Mouse (Mus musculus) mouse embryonic stem cell (cell line): Measurements from ENCODE around the gene Gm8797.
"Not testable (repeated sequence)": the region's sequence is repeated elsewhere in the genome, so short reads cannot be mapped to it uniquely, and the experiment has no call there.

Experiments
- in situ Hi-C, 2 experiments: fragments of 300-500 bp; cut with MboI; formaldehyde crosslinking; loops; 1 replicate in 1 of 2; 3 replicates in 1 of 2; pipeline ENCODE4 v1.14.3; 2019 to 2020; ENCODE audit warnings: low sequenced_read_pairs in 2 of 2, low pct_unique_long_range_greater_than_20kb in 1 of 2, mixed read lengths in 1 of 2; ENCODE audit not compliant: unreplicated experiment in 1 of 2

Gm8797 gene

DNA sequence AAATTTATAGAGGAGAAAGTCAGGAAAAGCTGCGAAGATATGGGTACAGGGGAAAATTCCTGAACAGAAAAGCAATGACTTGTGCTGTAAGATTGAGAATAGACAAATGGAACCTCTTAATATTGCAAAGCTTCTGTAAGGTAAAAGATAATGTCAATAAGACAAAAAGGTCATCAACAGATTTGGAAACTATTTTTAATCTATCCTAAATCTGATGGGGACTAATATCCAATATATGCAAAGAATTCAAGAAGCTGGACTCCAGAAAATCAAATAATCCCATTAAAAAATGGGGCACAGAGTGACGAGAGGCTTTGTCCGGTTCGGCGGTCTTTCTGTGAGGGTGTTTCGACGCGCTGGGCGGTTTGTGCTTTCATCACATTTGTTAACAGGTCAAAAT, at the start of gene Gm8797:
Gene Gm8797 (plus strand): TSS at position 301 of the 400 bp plus-strand sequence.
- in situ Hi-C loops = not testable (repeated sequence)

DNA sequence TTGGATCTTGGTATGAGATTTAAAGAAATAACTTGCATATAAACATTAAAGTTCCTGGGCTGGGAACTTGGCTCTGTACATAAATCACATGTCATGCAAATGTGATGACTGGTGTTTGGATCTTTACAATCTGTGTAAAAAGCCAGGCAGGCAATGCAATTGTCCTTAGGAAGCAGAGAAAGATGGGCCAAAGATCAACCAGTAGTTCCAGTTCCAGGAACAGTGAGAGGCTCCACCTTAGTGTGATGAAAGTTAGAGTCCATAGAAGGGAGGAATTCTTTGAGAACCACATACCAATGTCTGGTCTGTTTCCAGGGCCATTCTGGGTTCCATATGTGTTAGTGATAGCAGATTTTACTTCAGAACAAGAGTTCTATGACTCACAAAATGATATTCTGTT, 36.1 kb upstream of the Gm8797 start:
- in situ Hi-C loops = no loop called here

DNA sequence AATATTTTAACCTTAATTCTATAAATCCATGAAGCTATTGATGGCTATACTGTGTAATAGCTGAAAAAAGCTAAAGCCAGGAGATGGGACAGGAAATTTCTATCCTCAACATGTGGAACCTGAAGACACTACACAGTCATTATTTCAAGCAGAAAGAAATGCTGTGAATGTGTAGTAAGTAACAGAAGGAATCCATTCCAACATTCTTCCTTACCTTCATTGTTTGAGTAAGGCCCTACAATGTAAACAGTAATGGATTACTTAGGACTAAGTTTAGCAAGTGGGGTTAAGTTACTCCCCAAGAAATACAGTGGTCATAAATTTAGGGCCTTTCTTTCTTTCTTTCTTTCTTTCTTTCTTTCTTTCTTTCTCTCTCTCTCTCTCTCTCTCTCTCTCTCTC, 17.7 kb upstream of the Gm8797 start:
- in situ Hi-C loops = no loop called here

DNA sequence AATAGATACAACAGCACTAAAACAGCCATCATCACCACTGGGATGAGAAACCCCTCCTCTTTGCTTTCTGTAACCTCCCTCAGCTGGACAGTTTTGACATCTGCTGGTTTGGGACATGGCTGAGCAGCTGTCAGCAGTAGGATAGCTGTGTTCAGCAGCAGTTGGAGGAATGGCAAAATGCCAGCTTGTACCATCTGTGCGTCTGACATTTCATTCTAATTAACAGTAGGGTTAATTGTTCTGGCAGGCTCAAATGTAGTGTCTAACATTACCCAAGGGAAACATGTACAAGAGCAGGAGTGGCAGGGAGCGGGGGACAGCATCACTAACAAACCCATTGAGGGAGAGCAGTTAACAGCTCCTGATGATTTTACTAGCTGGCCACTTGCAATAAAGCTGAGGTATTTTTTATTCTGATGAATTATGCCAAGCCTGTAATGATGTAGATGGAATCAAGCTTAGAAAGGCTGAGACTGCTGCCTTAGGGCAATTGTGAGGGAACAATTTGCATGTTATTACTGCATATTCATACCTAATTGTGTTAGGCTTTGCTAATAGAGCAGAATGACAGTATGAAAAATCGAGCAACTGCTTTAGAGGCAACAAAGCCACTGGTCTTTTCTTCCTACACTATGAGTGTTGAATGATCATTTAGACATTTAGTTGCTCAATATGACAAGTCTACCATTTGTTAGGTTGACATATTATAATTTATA, 4.3 kb downstream of the Gm8797 start:
- in situ Hi-C loops = no loop called here

DNA sequence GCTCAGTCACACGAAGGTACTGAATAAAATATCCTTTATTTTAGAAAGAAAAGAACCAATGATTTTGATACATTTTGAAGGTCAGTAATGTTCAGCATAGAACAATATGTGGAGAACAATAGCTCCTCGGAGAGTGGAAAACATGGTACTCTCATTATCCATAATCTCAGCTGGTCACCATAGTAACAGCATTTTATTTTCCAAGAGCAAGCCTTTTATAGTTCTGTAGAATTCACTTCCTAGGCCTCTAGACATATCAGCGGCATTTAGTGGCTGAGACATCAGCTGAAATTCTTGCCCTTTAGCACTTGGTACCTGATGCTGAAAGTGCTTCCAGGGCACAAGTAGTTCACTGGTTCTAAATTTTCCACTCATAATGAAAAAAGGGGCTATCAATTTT, 15.7 kb downstream of the Gm8797 start:
- in situ Hi-C loops = no loop called here

DNA sequence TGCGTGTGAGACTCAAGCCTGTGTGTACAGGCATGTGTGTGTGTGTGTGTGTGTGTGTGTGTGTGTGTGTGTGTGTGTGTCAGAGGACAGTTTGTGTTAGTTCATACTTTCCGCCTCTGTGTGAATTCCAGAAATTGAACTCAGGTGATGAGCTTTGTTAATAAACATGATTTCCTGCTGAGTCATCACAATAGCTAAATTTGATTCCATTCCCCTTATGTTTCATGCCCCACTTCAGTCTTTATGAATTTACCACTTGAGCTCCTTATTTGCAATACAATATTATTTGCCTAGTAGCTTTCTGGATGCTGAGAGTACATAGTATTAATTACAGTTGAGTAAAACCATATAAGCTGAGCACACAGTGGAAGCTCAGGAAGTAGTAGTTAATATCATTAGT, 26.3 kb downstream of the Gm8797 start:
- in situ Hi-C loops = no loop called here
